Mouse (Mus musculus) mature B cell (primary cell): ENCODE results near the gene Glrx2.
"Not testable (repeated sequence)": the region's sequence is repeated elsewhere in the genome, so short reads cannot be mapped to it uniquely, and the experiment has no call there.

Experiments used
- in situ Hi-C: fragments of 300-500 bp; cut with MboI; formaldehyde crosslinking; loops from 2 replicates; pipeline ENCODE4 v1.14.3; 2019

The Glrx2 gene

GRCm38 (mm10) chr1:143716038-143716437 lies at the start of gene Glrx2:
Gene Glrx2 (plus strand): TSS chr1:143716338.
- in situ Hi-C loops: not testable (repeated sequence)

- in situ Hi-C loops: no loop called here
Measured at GRCm38 (mm10) chr1:143675734-143676361, 40.3 kb upstream of the Glrx2 start.

DNA sequence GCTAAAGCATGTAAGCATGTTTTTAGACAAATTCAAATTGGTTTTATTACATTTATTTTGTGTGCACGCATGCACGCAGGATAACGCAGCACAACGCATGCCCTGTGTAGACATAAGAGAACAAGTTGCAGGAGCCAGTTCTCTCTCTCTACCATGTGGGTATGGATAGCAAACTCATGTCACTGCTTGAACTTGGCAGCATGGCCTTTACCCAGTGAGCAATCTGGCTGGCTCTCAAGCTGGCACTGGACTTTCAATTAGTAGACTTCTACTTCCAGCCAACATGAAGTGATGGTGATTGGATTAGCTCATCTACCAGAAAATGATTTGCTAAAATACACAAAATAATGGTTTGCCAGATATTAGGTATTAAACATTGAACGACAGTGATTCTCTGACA lies 35.0 kb upstream of the Glrx2 start:
- in situ Hi-C loops: no loop called here

- in situ Hi-C loops: no loop called here
Measured at GRCm38 (mm10) chr1:143684849-143685248, 31.3 kb upstream of the Glrx2 start.

DNA sequence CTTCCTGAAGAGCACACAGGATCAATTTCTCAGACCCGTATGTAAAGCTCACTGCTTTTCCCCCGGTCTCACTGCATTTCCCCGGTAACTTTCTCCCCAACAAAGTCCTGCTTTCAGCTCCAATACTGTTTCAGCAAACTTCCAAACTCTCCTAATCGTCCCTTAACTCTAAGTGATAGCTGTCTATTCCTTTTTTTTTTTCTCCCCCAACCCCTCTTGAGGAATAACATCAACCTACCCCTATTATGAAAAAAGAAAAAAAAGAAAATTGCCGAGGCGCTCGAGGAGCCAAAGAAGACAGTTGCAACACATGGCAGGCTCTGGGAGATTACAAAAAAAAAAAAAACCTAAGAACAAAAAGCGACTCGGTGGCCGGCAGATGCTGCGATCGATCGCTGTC lies 14.4 kb upstream of the Glrx2 start:
- in situ Hi-C loops: loop anchor here (5.0 kb wide), 1 partner anchor 36 kb away; no protein-coding TSS in a partner anchor

DNA sequence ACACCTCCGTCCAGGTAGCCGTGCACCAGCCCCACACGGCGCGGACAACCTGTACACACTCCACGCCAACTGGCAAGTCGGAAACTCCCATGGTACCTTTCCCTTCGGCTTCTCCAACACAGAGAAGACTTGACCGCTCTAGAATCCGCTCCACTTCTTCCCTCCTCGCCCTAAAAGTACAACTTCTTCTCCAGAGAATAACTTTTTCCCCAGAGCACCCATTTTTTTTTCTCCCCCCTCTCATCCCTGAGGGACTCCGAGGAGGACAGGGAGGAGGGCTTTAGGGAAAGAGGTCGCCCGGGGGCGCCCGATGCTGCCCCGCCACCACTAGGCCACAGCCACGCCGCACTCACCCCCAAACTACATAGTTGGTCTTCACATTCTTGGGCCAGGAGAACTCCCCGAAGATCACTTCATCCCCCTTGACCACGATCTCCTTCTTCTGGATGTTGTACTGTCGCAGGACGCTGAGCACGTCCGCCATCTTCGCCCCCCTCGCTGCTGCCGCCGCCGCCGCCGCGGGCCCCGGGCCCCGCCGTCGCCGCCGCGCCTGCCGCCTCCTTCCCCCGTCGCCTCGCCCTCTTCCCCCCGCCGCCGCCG lies 13.9 kb upstream of the Glrx2 start:
- in situ Hi-C loops: loop anchor here (5.0 kb wide), 1 partner anchor 35 kb away; no protein-coding TSS in a partner anchor

- in situ Hi-C loops: loop anchor here (5.0 kb wide), 1 partner anchor 34 kb away; no protein-coding TSS in a partner anchor
Measured at GRCm38 (mm10) chr1:143702741-143703262, 13.3 kb upstream of the Glrx2 start, which contains the start of gene Cdc73. Gene Cdc73 (minus strand): TSS chr1:143702893.

GRCm38 (mm10) chr1:143707006-143707405 lies 9.1 kb upstream of the Glrx2 start:
- in situ Hi-C loops: no loop called here

DNA sequence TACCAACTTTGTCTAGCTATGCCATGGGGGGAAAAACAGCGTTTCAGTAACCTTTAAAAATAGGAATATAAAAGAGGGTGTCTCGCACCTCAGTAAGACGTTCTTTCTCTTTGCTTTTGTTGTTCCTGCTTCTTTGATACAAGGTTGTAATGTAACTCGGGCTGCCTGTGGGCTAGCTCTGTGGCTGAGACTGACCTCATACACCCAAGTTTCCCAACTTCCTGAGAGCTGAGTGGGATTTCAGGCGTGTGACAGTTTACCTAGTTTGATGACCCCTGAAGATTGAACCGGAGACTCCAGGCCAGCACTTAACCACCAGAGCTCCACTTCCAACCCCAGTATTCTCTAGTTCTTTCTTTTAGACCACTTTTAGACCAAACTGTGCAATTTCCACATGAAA lies 7.8 kb upstream of the Glrx2 start:
- in situ Hi-C loops: no loop called here

DNA sequence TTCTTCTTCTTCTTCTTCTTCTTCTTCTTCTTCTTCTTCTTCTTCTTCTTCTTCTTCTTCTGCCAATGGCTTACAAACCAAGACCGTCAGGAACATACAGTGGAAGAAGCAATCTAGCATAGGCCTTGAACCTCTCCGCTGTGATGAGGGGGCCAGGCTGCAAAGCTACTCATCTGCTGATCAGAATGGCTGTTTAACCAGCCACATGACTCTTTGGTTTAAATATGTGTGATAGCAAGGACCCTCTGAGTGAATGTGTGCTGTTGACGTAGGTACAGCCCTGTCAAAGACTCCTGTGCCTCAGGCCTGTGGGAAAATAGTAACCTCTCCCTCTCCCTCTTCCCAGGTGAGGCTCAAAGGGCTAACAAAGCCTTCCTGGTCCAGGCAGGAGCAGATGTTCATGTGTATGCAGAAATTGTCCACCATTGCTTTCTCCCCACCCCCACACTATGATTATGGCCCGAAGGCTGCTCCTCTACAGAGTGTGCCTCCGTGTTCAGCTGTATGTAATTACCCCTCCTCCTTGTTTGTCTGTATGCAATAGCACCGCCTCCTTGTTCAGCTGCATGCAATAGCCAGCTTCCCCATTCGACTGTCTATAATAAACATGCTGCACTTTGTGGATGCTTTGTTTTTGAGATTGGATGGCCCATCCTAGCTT lies 6.0 kb upstream of the Glrx2 start:
- in situ Hi-C loops: no loop called here

DNA sequence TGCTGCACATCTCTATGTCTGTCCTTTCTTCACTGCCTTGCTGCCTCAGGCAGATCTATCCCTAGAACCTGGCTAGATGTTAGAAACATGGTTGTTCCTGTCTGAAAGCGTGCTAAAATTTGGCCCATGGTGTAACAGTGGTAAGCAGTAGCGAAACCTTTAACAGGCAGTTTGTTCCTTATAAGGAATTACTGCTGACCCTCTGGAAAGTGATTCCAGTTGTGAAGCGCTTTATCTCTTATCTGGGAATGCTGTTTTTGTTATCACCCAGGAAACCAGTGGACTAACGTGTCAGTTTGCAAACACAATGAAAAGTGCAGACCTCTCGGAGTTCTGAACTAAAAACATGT lies 5.5 kb upstream of the Glrx2 start:
- in situ Hi-C loops: no loop called here

DNA sequence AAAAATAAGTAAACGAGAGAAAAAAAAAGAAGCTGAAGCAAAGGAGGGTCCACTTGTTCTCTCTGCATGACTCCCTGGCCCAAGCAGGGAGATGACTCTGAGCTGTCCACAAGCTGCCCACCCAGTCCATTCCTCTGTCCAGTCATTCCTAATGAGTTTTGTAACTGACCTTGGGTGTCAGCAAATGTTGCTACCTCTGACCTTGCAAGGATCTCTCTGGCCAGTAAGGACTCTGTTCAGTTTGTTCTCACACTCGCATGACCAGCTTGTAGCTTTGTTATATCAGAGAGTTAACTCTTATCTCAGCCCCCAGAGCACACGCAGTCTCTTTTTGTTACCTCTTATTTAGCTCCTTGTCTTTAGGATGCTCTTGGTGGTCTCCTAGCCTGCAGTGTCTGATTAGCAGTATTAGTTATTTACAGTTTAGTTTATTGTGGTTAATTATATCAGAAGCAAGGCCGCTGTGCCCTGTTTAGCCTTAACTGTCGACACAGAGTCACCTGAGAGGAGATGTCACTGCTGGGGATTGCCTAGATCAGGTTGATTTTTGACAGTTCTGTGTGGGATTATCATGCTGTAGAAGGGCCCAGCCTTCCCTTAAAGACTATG lies 8.4 kb downstream of the Glrx2 start:
- in situ Hi-C loops: no loop called here

- in situ Hi-C loops: no loop called here
Measured at GRCm38 (mm10) chr1:143727701-143728445, 11.7 kb downstream of the Glrx2 start.

DNA sequence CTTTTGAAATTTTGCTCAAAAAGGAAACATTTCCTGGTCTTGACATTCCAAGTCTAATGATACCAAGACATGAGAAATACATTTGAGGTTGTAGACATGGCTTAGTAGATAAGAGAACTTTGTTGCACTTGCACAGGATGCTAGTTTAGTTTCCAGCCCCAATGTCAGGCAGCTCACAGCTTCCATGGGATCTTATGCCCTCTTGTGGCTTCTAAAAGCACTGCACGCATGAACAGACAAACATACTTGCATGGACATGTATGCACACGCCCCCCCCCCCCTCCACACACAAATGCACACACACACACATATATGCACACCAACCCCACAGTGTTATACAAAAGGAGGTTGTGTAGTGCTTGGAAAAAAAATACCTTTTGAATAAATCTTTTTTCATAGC lies 14.8 kb downstream of the Glrx2 start:
- in situ Hi-C loops: no loop called here

DNA sequence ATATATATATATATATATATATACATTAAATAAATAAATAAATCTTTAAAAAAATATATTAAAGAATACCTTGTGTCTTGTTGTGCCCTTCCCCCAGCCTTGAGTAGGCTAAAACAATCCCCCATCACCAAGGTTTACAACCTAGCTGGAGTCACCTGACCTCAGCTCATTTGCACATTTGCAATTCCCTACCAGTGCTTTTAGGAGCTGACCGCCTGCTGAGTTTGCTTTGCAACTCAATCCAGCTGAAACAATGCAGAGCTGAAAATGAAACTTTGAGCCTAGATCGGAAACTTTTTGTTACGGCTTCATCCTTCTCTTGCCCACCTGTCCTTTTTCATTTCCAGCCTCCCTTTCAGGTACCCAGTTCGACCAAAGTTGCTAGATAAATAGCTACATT lies 15.6 kb downstream of the Glrx2 start:
- in situ Hi-C loops: no loop called here

GRCm38 (mm10) chr1:143733914-143734410 lies 17.8 kb downstream of the Glrx2 start:
- in situ Hi-C loops: no loop called here

DNA sequence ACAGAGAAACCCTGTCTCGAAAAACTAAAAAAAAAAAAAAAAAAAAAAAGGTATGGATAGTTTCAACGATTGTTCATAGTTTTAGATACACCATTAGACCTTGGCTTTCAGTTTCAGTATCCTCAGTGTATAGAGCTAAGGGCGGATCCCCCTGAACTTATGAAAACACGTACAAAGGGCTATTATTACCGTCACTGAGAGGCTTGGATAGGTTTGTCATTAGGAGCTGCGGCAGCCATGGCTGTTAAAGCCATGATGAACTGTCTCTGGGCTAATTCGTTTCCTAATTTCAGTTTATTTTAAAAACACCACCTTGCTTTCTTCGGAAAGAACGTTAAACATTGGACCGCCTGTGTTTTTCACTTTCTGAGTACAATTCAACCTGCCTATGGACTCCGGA lies 22.7 kb downstream of the Glrx2 start:
- in situ Hi-C loops: loop anchor here (5.0 kb wide), 1 partner anchor 37 kb away; the partner anchor contains the start of gene Cdc73

DNA sequence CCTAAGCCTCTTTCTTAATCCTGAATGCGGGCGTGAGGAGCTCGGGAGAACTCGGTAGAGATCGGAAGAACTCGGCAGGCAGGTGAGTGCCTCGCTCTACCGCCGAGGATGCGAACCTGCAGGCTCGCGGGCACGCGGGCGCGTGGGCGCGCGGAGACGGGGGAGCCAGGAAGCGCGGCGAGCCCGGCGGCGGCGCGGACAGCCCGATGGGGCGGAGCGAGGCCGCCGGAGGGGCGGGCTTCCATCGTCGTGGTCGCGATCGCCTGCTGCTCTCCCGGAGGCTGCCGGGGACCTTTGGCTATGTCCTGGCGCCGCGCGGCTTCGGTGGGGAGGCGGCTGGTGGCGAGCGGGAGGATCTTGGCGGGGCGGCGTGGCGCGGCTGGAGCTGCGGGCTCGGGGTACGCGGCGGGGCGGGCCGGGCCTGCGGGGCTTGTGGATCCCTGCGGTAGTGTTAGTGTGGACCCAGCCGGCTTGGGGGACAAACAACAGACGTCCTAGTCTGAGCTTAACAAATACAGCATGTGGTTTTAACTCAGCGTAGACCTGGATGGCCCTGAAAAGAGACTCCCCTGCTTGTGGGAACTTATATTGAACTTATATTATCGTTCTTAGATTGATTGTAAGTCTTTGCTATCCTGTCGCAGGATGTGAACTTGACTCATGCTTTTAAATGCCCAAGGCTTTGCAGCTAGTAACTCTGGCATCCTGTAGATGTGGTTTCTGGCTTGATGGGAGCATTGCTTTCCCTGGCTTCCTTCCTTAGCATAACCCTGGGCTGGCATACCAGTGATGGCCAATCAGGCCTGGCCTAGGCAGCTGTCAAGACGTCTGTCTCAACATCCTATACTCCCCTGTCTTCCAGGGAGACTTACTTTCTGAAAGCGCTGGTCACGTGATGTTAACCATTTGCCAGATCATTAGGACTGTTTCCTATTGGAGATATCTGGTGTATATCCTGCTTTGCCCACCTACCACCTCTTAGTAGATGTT lies 23.5 kb downstream of the Glrx2 start:
- in situ Hi-C loops: loop anchor here (5.0 kb wide), 1 partner anchor 37 kb away; the partner anchor contains the start of gene Cdc73

GRCm38 (mm10) chr1:143740581-143740980 lies 24.4 kb downstream of the Glrx2 start:
- in situ Hi-C loops: no loop called here

DNA sequence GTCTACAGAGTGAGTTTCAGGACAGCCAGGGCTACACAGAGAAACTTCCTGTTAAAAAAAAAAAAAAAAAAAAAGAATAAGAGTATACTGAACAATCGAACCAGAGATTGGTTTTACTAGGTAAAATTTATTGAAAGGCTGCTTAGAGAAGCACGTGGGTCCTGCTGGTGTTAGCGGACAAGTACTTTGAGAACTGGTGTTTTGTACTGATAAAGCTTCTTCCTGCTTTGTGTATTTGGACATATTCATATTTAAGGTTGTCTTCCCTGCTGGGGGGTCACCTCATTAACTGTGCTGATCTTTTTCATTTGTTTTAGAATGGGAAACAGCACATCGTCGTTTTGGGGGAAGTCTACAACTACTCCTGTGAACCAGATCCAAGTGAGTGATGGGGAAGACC lies 25.2 kb downstream of the Glrx2 start:
- in situ Hi-C loops: no loop called here
